Mouse (Mus musculus) spleen, adult 2 months (tissue): Measurements from ENCODE around the gene Iqcn.

ENCODE experiments used
- CTCF ChIP-seq: fragments of 200-500 bp; IDR thresholded peaks from 2 replicates; pipeline ENCODE4 v1.5.1; 2011; ENCODE audit warnings: mild to moderate bottlenecking, inconsistent platforms; ENCODE audit not compliant: insufficient read depth, insufficient read length, insufficient replicate concordance; ENCODE audit errors: extremely low read depth
- POLR2A ChIP-seq: fragments of 200-500 bp; IDR thresholded peaks from 2 replicates; pipeline ENCODE4 v1.6.1; 2011; ENCODE audit warnings: low read depth, low read length, inconsistent platforms

DNA sequence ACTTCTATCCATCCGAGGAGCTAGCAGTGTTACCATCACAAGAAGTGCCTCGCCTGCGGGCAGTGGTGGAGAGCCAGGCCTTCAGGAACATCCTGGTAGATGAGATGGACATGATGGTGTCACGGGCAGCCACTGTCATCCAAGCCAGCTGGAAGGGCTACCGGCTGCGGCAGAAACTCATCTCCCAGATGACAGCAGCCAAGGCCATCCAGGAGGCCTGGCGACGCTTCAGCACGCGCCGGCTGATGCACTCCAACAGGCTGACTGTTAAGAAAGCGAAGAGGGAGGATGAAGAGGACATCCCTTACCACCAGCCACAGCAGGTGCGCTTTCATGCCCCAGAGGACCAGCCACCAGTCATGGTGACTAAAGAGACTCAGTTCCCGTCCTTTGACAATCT lies 5.0 kb downstream of the Iqcn start:
- TF ChIP-seq CTCF (no peak), POLR2A (no peak)
